Mouse (Mus musculus) testis, postnatal 14 days (tissue): Measurements from ENCODE around the gene Iah1.

ENCODE experiments used
- DNase-seq: peaks from one replicate; pipeline ENCODE4 v3.0.0; 2021; ENCODE audit warnings: low spot score

Gene Iah1

DNA sequence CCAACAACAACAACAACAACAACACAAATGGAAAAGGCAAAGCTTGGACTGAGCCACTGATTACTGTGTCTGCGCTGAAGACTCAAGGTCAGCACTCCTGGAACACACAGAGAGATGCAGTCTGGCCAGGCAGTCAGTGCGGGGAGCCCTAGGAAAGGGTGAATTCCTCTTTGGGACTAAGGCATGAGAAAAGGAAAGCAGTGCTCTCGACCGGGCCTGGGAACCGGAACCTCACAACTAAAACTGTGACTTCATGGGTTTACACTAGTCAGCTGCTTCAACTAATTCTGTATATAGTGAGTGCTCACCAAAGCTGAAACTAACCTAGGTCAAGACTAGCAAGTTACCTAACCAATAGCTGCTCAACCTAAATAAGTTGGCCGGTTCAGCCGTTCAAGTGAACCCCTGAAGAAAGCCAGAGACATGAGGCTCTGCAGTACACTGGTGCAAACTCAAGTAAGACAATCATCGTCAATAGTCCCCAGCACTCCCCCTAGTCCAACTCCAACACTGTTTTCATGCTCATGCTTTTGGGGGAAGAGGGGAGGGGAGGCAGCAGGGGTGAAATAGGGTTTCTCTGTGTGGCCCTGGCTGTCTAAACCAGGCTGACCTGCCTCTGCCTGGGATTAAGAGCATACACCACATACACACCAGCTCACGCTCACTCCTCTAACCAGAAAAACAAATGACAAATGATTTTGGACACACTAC, 52.3 kb downstream of the Iah1 start:
- DNase-seq: peak; percentile 35

DNA sequence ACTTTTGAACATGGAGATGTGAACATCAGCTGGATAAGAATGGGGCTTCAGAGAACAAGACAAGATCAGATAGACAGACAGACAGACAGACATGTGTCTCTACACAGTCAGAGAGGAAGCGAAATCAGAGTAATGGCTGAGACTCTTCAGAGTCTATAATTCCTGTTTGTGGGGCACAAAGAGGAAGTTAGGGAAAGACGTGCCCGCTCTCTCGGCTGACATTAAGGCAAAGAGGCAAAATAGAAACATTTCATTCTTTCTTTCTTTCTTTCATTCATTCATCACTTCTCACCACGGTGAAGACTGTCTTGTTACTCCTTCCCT, 52.9 kb downstream of the Iah1 start:
- DNase-seq: no peak

DNA sequence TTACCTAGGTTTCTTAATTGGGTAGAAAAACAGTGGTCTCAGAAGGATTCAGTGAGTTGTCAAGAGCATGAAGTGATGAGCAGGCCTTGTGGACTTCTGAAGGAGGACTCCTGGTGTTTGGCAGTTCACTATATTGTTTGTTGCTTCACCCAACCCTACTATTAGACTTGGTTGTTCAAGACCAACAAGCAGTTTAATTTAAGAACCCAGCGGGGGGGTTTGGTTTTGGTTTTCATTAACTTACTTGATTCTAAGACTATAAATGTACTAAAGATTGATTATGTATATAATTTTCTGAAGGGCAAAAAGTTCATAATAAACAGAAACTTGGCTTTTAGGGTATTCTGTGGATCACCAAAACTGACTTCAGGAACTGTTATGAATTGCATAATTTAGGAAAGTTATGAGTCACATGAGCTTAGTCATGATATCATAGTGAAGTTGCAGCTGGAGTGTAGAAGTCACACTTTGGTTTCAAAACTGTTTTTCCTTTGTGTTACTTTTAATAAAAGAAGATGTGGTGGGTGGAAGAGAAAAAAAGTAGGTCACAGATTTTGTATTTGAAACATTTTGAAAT, 53.9 kb downstream of the Iah1 start:
- no peak for DNase-seq

DNA sequence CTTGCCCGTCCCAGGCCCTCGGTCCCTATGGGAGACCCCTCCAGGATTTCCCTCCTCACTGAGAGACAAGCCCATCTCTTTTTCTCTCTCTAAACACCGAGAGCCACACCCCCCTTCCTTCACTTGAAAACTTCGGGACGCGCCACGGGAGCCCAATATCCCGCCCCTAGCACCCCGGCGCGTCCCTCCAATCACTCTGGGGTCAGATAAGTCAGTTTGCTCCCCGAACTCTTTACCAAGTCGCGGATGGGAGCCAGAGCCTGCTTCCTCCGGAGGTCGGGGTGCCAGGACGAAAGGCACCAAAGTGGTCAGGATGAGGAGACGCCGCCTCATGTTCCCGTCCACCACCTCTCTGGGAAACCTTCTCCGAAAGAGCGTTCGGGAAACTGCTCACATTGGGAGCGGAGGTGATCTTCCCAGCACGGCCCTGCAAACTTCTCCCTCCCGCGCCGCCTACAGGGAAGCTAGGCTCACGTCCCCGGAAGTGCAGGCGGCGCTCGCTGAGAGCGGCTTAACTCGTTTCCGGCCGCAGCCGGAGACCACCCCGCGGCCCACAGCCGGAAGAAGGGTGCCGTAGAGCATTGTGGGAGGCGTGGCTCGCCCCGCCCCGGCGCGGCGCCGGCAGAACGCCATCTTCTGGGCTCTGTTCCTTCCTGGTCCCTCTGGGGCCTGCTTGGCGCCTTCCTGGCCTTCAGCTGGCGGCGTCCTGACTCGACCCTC, 57.1 kb downstream of the Iah1 start, which contains the start of gene Adam17:
Adam17 (minus strand) TSS at position 533 of the 720 bp plus-strand sequence.
- peak; percentile 95 for DNase-seq
